Mouse (Mus musculus) cerebellum, postnatal 4 days (tissue): ENCODE measurements around the gene Zhx3.
A peak's percentile ranks its signal among the peaks of the same experiment; 100 is the strongest.

Source experiments
- DNase-seq, 2 experiments: peaks; one replicate each; pipeline ENCODE4 v3.0.0; 2022; ENCODE audit warnings: low spot score in 2 of 2, mixed read lengths in 1 of 2

The Zhx3 gene

GRCm38 (mm10) chr2:160804794-160805527 lies 67.8 kb downstream of the Zhx3 start:
- DNase-seq, result no peak

DNA sequence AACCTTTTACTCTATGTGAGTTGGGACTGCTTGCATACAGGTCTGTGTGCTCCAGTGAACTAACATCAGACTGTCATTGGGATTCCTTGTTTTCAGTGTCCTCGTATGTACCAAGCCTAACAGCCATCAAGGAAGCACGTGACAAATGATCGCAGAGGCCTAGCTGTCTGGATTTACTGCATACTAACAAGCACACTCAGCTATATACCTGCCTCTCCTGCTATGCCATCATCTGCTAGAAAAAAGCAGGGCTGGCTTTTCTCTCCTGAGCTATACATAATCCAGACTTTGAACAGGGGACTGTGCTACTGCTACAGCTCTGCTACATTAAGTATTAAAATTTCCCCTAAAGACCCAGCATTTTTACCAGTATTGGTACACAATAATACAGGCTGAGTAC lies 70.5 kb downstream of the Zhx3 start:
- DNase-seq, result no peak

DNA sequence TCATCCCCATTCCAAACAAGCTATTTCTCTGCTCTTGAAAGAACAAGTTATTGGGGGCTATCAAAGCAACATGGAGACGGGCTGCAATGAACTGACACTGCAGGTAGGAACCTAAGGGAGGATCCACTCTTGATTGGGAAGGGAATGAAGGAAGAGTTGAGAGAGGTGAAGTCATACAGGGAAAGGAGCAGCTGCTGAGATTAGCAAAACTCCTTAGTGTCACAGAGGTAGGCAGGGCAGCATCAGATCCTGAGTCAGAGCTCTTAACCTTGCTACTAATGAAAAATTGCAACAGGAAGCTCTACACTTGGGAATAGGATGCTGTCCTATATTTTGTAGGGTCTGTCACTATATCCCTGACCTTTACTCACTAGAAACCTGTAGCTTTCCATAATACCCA lies 71.8 kb downstream of the Zhx3 start:
- no peak for DNase-seq

GRCm38 (mm10) chr2:160798206-160798605 lies 74.6 kb downstream of the Zhx3 start:
- DNase-seq, result no peak

DNA sequence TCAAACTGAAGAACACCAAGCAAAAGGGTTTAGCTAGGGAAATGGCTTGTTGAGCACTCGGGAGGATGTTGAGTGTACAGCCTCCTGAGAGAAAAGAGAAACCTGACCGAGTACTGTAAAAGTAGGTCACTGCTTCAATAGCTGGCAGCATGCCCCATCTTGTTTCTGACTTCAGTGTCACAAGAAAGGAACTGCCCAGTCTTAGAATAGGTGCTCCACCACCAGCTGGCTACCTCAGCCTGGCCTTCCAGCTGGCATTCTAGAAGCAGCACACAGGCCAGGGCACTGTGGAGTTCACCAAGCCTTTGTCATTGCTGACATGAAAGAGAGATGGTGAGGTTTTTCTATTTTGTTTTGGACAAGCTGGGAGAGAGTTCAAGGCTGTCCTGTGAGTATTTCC lies 75.8 kb downstream of the Zhx3 start:
- peak in 1 of 2 experiments; percentile 16 for DNase-seq

- no peak for DNase-seq
These were observed 79.7 kb downstream of the Zhx3 start for GRCm38 (mm10) chr2:160793117-160793516.

DNA sequence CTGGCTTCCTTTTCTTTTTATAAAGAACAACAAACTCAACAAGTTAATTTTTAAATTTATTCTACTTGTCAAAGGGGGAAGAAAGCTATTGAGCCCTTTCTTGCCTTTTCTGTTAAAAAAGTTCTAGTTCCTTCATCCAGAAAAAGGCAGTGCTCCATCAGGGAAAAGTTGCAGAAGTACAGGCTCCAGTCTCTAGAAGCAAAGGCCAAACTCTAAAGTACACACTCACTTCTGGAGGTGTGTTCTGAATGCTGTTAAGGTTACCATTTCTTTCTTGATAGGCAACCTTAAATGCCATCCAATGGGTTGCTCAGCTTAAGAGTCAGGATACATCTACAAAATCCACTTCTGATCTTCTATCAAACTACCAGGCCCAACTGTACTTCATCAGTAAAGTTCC lies 83.1 kb downstream of the Zhx3 start:
- no peak for DNase-seq

DNA sequence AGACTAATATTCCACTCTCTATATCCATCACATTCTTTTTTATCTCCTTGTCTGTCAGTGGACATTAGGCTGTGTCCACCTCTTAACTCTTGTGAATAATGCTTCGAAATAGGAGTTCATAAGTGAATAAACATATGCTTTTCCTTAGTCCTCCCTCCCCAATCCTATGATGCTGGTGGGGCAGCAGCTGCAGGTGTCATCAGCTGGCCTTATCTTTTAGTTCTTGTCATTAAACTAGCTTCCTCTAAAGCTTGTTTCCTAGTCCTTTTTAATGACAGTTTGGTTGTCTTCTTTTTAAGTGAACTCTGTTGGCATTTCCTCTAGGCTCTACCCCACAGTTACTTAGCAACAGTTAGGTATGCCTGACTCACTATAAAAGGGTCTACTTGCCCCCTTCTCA lies 83.8 kb downstream of the Zhx3 start:
- no peak for DNase-seq

DNA sequence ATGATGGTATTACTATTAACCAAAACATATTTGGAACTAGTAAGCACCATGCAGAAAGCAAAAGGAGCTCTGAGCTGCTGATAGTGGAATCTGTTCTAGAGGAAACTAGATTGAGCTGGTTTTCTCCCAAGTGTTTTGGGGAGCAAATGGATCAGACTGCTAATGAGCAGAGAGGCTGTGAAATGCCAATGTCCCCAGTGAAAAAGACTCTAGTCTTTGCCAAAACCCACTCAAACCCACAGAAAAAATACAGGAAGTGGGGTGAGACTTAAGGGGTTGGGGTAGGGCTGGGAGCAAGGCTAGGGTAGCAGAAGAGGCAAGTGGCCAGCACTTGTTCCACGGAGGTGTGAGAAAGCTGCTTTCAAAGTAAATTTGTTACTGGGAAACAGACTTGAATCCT lies 86.5 kb downstream of the Zhx3 start:
- no peak for DNase-seq

DNA sequence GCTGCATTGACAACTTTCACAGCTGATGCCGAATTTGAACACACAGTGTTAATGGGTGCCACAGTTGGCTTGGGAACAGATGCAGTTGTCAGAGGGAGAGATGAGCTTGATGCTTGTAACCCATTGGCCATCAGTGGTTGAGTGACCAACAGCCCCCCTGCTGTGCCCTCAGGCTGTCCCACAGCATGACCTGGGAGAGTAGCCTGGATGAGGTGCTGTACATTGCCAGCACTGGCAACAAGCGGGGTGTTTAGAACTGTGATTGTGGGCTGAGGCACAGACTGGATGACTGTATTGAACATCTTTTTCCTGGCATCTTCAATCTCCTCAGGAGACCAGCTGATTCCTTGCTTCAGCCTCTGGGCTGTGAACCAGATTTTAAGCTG lies 92.0 kb downstream of the Zhx3 start:
- no peak for DNase-seq

DNA sequence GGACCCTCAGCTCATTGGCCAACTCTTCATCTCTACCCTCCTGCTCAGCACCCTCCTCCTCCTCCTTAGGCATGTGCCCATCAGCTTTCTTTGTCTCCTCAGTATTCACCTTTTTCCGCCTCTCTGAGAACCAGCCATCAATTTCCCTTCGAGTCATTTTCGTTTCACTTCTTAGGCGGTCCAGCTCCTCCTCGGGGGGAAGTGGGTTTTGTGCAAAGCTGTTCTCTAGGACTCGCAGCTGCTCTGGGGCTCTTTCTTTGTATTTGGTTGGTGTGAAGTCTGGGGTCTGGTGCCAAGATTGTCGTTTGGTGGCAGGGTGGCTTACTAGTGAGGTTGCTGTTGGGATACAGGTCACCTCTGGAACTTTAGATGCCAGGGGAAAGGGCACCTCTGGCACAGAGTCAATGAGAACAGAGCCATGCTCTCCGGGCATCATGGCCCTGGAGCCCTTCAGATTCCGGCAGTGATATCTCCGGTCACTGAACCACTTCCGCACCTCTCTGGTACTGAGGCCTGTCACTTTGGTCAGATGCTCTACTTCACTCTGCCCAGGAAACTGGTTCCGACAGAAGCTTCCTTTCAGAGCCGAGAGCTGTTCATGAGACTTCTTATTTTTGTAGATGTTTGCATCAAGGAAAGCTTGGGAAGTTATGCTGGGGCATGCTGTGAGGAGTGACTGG lies 92.5 kb downstream of the Zhx3 start:
- no peak for DNase-seq

GRCm38 (mm10) chr2:160778034-160778433 lies 94.8 kb downstream of the Zhx3 start:
- no peak for DNase-seq

DNA sequence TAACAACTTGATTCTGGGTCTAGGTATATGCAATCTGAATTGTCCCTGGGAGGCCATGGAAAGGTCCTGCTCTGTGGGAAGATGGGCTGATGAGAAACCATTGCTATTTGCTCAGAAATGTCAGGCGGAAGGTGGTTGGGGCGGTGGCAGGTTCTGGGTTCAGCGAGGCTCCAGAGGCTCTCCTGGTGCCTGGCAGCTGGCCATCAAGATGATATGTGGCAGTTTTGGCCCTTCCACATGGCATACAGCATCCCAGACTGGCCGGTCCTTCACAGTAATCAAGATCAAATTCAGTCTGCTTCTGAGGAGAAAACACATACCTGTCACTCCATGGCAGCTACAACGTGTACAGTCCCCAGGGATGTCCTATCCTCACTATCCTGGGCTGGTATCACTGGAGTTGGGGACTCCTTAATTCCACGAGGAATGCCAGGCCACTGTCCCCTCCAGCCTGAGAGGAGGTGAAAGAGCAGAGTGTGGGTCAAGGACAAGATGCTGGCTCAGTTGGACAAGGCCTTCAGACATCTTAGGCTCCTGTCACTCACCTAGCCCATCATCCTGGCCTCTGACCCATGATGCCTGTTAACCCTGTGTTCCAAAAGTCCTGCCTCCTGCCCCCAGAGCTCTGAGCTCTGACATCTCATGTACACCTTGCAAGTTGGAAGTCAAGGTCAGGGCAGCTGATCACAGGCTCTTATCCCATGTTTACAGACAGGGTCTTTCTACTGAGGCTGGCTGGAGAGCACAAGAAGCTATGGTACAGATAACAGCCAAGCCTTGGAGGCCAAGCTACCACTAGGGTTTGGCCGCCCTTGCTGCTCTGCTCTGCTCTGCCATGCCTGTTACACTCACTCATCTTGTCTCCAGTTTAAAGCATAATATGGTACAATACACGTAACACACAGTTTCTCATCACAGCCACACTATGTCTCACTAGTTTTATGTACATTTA lies 101.2 kb downstream of the Zhx3 start:
- DNase-seq, result peak in 1 of 2 experiments; percentile 16

- peak in 1 of 2 experiments; percentile 11 for DNase-seq
These were observed 101.9 kb downstream of the Zhx3 start for GRCm38 (mm10) chr2:160770871-160771270.

GRCm38 (mm10) chr2:160770409-160770808 lies 102.4 kb downstream of the Zhx3 start:
- no peak for DNase-seq

DNA sequence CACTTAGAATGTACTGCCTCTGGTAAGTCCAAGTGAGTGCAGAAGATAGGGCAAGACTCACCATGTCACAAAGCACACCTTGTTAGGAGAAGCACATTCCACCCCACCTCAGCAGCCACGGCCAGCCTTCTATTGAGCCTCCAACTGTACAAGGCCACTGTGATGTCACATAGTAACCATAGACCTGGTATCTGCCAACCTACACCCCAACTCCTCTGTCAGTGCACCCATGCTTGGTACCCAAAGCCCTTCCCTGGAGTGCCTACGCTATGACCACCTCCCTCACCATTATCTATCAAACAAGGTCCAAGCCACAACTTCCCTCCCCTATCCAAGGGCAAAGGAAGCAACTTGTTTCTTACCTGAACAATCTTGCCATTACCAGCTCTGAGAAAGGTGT lies 103.8 kb downstream of the Zhx3 start:
- no peak for DNase-seq

- DNase-seq, result no peak
These were observed 104.6 kb downstream of the Zhx3 start for GRCm38 (mm10) chr2:160768097-160768695.

DNA sequence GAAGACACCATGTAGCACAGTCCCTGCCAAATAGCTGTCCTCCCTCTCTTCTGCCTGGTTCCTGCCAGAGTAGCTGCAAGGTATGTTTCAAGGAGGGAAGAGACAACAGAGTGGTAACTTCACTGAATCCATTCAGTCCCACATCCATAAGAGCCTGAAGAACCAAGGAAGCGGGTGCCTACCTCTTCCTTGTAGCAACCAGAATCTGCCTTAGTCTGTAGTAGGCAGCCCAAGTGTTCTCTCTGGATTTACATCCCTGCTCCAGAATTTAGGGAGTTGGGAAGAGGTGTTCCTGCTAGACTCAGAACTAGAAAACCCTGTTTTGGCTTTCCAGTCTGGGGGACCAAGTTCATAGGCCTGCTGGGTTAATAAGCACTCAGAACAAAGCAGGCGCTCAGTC lies 105.6 kb downstream of the Zhx3 start:
- DNase-seq, result no peak

DNA sequence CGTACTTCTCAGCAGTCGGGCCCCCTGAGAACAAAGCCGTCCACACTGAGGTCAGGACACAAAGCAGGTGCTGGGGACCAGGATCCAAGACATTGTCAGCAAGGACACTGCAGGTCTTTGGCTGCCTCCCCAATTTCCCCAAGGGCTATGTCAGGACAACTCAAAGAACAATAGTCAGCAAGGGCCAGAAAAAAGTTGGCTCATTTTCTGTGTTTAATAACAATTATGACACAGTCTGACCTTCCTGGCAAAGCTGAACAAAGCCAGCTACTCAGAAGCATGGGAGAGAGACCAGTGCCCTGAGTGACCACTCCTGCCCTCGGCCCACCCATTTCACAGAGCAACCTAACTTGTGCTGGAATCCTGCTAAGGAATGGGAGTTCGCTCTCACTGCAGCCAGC lies 106.4 kb downstream of the Zhx3 start:
- no peak for DNase-seq

DNA sequence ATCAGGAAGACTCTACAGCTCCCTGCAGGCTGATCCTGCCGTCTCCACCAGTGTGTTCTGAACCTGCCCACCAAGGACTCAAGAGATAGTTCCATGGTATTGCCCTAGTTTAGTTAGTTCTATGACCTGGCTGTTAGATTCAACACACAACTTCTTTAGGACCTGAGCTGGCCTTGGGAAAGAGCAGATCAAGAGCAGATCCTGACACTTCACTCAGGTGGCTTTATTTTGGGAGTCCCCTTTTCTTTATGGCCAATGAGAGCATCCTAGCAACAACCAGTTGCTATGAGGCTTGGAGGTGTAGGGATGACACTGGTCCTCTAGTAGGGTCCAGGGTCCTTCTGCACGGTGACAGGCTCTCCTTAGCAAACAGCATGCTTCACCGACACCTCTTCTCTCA lies 107.7 kb downstream of the Zhx3 start:
- DNase-seq, result no peak

- no peak for DNase-seq
These were observed 108.4 kb downstream of the Zhx3 start for GRCm38 (mm10) chr2:160764386-160764785.

GRCm38 (mm10) chr2:160763816-160764215 lies 109.0 kb downstream of the Zhx3 start:
- DNase-seq, result no peak
